Mouse (Mus musculus) left cerebral cortex, adult 11 months (tissue): ENCODE results near the gene Gm49384.

Experiments used
- DNase-seq: peaks from one replicate; pipeline ENCODE4 v3.0.0; 2022; ENCODE audit warnings: low spot score

The Gm49384 gene

DNA sequence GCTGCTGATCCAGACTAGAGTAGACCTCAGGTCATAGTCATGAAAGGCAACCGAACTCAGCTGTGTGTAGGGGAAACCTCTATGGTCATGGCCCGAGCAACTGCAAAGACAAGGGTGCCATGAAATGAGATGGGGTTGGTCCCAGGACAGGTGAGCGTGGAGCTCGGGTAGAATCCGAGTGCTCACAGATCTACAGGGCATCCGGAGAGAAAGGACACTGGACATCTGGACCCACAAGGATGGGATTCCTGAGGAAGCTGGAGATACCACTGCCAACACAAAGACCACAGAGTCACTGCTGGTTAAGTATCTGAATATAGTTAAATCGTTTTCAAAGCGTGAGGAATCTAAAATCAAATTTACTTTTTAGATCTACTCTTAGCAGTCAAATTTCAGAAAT is 3.3 kb upstream of the Gm49384 start:
- no peak for DNase-seq

DNA sequence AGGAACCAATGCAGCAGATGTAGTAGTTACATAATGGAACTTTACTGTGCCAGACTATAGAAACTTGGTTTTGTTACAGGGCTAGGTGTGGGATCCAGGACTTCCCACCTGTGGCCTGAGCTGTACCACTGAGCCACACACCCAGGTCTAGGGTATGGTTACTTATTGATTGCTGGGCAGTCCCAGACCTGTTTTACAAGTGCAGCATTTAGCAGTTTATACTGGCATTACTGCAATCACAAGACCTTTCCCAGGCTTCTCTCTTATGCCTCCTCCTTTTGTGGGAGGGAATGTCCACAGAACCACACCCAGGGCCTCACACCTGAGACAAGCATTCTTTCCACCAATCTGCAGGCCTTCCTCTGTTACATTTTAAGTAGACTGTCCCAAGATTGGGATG is 5.1 kb downstream of the Gm49384 start:
- DNase-seq = no peak

DNA sequence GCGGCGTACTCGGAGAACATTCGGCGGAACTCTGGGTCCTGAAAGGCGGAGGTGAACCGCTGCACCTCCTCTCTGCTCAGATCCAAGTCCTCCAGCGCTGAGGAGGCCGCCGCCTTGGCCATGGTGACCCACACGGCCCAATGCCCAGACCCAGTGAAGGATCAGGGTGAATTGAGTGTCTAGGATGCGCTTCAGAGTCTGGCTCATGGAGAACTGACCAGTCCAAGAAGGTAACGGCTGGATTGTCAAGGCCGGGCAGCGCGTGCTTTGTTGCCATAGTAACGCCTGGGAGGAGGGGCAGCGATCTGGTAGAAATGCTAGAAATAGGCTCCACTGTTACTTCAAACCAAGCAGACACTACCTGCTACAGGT is 5.9 kb downstream of the Gm49384 start, which contains the start of gene Dnaaf2:
Gene Dnaaf2 (minus strand): TSS at position 266 of the 372 bp plus-strand sequence.
- DNase-seq = peak; percentile 32

DNA sequence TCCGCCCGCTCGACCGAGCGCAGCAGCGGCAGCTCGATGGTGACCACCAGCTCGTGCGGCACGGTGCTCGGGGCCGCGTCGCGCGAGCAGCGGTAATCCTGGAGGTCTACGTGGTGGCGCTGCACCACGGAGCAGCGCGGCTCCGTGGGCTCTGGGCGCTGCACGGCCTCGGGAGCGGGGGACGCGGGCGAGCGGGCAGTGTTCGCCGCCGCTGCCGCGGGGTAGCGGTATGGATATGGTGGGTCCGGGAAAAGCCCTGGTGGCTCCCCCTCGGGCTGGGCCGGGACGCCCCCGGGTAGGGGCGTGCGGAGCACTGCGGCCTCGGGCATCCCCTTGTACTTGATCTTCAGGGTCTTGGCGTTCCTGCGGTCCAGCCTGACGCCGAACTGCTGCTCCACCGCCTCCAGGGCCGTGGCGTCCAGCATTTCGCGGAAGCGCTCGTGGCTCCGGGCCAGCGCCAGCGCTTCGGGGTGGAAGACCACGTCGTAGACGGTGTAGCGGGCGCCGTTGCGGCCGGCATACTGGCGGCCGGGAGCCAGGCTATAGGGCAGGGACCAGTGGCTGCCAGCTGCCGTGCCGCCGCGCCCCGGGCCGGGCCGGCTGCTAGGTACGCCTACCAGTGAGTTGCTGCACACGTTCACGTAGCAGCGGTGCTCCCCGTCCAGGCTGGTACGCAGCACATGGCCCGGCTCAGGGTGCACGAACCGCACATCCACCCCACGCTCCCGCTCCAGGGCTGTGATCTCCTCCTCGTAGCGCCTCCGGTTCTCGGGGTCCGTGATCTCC is 6.5 kb downstream of the Gm49384 start:
- DNase-seq = peak; percentile 22

DNA sequence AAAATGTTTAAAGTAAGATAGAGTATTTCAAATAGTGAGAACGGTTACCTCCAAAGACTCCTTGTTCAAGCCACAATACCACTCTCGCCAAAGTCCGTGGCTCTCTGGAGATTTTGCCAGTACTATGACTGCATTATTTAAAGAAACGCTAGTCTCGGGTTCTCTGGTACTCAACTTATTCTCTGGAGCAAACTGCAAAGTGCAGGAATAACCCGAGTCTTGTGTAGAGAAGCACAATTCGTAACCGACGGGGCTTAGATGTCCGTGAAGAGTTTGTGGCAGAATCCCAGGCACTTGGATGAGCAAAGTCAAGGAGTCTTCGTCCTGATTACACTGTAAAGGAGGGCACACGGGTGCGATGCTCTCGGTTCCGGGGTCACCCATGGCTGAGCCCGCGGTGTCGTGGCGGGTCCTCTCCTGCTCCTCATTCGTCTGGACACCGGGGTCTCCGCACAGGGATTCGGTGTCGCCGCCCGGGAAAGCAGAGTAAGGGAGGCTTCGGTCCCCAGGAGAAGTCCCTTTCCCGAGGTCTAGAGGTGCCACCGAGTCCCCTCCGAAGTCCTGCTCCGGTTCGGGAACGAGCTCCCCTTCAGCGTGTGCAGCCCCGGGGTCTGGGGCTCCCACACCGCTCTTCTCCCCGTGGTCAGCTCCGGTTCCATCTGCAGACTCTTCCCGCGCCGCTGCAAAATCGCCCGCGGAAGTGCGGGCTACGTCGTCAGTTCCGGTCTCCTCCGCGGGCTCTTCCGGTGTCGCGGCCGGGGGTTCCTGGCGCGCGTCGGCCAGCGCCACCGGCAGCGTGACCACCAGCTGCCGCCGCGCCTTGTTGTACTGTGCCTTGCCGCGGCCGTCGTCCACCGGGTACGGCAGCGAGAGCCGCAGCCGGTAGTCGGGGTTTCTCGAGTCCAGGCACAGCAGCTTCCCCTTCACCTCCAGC is 7.4 kb downstream of the Gm49384 start, which contains the start of gene Gm49383:
Gene Gm49383 (minus strand): TSS at position 661 of the 934 bp plus-strand sequence.
- peak; percentile 65 for DNase-seq

DNA sequence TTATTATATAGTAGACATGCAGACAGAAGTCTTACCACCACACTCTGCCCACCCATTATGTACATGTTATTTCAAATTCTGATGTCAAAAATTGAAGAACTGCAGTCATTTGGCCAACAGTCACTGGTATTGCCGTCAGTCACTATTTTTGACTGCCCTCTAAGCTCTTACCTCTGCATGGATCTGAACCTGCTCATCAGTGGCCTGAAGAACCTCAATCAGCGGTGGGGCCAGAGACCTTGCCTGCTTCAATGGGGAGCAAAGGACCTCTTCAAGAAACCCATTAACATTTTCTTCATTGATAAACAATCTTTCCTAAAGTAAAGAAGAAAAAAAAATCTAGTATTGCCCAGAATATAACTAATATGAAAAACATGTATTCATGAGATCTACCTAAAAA is 11.4 kb downstream of the Gm49384 start:
- no peak for DNase-seq

DNA sequence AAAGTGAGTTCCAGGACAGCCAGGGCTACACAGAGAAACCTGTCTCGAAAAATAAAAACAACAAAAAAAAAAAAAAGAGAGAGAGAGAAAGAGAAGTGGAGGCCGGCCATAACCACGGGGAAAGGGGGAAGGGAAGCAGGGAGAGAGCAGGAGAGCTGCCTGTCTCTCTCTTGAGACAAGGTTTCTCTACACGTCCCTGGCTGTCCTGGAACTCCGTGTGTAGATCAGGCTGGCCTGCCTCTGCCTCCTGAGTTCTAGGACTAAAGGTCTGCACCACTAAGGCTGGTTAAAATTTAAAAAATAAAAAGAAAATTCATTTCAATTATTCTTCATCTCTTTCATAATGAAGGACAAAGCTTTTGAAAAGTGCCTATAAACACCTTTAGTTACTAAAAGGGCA is 12.7 kb downstream of the Gm49384 start:
- no peak for DNase-seq

DNA sequence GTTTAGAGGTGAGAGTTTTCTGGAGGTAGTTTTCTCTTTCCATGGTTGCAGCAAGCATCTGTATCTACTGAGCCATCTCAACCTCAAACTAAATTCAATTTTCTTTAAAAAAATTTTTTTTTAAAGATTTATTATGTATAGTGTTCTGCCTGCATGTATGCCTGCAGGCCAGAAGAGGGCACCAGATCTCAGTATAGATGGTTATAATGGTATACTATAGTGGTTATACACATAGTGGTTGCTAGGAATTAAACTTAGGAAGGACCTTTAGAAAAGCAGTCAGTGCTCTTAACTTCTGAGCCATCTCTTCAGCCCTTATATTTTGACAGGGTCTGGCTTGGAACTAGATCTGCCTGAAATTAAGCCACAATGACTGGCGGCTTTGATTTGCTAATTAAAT is 13.5 kb downstream of the Gm49384 start:
- DNase-seq = no peak

DNA sequence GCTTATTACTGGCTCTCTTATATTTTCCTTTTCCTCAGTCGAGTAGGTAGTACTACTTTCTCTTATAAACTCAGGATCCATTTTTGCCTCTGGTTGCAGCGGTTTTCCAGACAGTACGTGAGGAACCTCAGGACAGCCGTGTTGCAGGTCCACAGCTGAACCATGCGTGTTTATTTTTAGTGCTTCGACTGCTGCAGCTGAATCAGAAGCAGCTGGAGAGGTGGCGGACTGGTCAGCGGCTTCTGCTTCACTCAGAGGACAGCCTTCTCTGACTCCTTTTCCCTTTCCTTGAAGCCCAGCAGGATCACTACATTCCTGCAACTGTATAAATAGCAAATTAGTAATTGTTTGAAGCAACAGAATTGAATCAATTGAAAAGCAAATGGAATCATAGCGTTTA is 14.0 kb downstream of the Gm49384 start:
- no peak for DNase-seq

DNA sequence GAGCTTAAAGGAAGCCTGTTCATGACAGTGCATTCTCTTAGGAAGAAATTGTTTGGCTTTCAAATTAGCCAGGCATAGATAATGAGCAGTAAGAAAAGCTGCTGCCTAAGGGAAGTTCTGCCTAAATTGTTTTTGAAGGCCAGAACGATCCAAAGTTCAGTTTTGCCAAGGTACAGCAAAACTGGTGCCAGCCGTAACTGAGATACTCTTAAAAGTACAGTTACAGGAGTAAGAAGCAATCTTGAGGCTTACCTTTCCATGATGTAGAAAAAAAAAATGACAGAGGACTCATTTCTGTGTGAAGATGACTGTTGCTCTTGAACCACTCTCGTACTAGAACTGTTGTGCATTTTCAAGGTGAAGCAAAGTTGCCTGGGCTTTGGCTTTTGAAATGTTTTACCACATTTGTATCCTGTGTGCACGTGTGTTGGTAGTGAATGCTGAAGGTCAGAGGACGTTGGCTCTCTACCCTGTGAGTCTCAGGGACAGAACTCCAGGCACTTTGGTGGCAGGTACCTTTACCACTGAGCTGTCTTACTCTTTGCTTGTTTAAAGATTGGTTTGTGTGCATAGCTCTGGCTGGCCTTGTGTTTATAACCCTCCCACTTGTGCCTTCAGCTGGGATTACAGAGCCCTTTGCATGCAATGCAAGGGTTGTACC is 17.1 kb downstream of the Gm49384 start:
- DNase-seq = no peak

DNA sequence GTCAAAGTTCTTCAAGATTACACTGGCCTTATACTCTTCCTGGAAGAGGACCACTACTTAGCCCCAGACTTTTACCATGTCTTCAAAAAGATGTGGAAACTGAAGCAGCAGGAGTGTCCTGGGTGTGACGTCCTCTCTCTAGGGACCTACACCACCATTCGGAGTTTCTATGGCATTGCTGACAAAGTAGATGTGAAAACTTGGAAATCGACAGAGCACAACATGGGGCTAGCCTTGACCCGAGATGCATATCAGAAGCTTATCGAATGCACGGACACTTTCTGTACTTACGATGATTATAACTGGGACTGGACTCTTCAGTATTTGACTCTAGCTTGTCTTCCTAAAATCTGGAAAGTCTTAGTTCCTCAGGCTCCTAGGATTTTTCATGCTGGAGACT is 18.7 kb downstream of the Gm49384 start:
- DNase-seq = no peak

DNA sequence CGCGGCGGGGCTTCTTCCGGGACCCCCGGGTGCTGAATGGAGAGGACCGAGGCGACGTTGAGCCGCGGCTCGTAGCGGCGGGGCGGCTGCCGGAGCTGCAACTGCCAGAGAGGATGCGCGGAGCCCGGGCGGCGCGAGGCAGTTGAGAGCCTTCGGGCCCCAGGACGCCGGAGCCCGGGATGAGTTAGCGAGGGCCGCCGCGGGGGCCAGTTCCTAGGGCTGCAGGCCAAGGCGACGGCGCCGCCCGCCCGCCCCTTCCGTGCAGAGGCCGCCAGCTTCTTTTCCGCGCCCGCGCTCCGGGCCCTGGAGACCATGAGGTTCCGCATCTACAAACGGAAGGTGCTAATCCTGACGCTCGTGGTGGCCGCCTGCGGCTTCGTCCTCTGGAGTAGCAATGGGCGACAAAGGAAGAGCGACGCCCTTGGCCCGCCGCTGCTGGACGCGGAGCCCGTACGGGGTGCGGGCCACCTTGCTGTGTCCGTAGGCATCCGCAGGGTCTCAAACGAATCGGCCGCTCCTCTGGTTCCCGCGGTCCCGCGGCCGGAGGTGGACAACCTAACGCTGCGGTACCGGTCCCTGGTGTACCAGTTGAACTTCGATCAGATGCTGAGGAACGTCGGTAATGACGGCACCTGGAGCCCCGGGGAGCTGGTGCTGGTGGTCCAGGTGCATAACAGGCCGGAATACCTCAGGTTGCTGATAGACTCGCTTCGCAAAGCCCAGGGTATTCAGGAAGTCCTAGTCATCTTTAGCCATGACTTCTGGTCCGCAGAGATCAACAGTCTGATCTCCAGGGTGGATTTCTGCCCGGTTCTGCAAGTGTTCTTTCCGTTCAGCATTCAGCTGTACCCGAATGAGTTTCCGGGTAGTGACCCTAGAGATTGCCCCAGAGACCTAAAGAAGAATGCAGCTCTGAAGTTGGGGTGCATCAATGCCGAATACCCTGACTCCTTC is 19.4 kb downstream of the Gm49384 start:
- peak; percentile 30 for DNase-seq

DNA sequence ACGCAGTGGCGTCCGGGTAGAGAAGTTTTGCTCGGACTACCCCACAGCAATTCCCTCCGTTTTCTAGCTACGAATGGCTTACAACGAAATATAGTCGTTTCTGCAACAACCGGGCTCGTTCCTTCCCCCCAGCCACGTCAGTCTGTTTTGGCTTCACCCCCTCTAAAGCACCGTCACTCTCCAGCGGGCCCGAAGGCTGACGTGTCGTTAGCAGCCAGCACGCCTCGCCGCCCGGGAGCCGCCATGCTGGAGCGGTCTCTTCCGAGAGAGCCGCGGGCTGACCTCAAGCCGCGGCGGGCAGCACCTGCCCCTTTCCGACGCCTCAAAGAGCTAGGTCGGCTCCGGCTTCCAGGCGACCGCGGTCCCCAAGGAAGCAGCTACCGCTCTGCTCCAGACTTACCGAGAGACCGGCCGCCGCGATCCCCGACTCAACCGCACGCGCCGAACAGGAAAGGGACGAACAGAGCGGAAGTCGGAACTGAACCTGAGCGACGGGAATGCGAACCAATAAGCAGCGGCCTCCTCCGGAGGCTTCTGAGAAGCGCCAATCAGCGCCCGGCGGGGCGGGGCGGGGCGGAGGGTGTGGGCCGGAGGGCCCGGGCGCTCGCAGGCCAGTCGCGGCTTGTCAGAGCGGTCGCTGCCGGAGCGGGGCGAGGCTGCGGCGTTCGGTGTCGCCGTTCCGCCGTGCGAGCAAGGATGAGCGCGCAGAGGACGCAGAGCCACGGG is 20.3 kb downstream of the Gm49384 start, which contains the start of the genes Rpl36al and Mgat2:
Gene Rpl36al (minus strand): TSS at position 501 of the 726 bp plus-strand sequence.
Gene Mgat2 (plus strand): TSS at position 575 of the 726 bp plus-strand sequence.
- peak; percentile 94 for DNase-seq

DNA sequence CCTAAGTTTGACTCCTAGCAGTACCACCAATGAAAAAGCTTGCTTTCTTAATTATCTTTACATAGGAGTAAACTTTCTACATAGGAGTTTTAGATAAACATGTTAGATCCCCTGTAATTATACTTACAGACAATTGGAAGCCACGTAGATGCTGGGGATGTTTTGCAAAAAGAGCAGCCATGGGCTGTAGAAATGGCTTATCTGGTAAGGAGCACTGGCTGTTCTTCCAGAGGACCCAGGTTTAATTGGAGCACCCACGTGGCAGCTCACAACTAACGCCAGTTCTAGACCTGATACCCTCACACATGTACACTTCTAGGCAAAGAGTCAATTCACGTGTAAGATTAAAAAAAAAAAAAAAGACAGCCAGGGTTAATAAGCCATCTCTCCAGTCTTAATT is 22.3 kb downstream of the Gm49384 start:
- no peak for DNase-seq

DNA sequence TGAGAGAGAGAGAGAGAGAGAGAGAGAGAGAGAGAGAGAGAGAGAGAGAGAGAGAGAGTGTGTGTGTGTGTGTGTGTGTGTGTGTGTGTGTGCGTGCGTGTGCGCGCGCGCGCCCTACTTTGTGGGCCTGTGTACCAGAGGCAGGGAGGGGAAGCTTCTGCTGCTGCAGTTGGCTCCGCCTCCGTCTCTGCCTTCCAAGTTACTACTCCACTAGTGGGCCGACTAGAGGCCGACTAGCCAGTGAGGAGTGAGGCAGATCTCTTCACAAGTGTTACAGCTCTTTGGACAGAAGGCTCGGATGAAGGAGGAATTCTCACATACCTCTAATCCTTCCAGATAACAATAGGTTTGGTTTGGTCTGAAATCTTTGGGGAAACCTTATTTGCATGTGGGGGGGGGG is 24.7 kb downstream of the Gm49384 start:
- no peak for DNase-seq

DNA sequence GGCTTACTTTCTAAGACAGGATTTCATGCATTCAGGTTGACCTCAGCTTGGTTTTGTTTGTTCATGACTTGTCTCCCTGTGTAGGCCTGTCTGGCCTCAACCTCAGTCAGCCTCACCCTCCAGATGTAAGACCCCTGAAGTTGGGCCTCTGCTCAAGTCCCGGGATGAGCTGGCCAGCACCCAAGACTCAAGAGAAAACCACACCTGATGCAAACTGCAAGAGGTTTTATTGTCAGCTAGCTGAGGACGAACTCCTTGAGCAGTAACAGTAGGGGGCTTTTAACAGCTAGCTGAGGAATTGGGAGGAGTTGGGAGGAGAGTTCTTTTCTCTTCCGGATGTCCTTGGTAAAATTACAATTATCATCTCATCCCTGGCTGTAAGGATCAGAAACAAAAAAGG is 26.5 kb downstream of the Gm49384 start:
- no peak for DNase-seq

DNA sequence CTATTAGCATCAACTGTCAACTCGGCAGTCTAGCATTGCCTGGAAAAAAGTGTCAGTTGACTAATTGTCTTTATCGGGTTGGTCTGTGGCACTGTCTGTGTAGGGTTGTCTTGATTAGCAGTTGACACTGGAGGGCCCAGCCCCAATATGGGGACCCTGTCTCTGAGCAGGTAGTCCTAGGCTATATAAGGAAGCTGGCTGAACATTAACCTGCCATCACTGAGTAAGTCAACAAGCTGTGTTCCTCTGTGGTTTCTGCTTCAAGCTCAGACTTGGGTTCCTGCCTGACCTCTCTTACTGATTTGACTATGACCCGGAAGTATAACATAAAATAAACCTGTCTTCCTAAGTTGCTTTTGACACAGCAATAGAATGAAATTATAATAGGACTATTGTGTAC is 28.1 kb downstream of the Gm49384 start:
- no peak for DNase-seq

DNA sequence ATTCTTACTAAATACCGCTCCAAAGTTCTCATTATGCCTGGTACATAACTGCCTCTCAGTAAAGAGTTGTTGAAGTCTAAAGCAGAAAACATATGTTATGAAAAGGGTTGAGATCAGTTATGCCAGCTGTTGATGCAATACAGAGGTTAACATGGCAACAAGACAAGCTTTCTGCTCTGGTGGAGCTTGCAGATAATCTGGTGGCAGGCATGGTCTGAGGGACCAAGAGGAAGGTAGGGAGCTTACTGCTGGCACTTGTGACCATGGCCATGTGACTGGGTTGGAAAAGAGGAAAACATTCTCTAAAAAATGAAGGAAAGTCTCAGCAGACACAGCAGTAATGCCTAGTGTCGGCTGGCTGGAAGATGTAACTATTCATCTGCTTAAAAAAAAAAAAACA is 32.8 kb downstream of the Gm49384 start:
- no peak for DNase-seq

DNA sequence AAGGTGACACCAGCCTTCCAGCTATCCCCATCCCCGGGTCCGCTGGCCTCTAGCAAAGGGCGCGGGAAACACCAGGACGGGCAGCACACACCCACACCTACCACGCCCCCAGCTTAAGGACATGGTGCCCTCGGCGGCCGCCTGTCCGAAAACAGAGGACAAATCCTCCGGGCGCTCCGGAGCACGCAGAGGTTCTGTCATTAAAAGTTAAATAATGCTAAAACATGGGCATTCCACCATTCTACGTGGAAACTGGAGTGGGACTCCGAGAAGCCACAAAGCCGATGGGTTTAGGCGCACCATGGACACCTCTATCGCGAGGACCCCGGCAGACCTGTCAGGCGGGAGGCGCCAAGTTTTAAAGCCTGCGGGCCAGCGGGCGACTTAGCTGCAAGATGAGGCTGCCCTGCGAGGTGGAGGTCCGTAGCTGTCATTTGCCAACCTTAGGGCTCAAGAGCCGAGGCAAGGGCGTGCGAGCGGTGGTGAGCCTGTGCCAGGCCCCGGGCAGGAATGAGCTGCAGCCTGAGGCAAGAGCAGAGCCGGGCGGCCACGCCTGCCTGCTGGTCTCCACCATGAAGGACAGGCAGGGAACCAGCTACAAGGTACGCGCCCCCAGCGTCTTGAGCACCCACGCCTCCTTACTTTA is 35.5 kb downstream of the Gm49384 start, which contains the start of gene Lrr1:
Gene Lrr1 (plus strand): TSS at position 354 of the 646 bp plus-strand sequence.
- peak; percentile 84 for DNase-seq
